Mouse (Mus musculus): ENCODE measurements around the gene Iqca.

The Iqca gene

GRCm38 (mm10) chr1:90060054-90060453 lies 93.1 kb downstream of the Iqca start:
- no peak for DNase-seq (ENCODE audit: low read depth, low spot score)

GRCm38 (mm10) chr1:90054991-90055390 lies 98.2 kb downstream of the Iqca start:
- no peak for DNase-seq (ENCODE audit: low read depth, low spot score)

GRCm38 (mm10) chr1:90051347-90051746 lies 101.9 kb downstream of the Iqca start:
- peak; percentile 58 for DNase-seq (ENCODE audit: low read depth, low spot score)

- DNase-seq (ENCODE audit: low read depth, low spot score) = no peak
Observed at GRCm38 (mm10) chr1:90050046-90050739, 103.0 kb downstream of the Iqca start.

- no peak for DNase-seq (ENCODE audit: low read depth, low spot score)
Observed at GRCm38 (mm10) chr1:90028305-90028704, 124.9 kb downstream of the Iqca start.

- DNase-seq (ENCODE audit: low read depth, low spot score) = no peak
Observed at GRCm38 (mm10) chr1:90026945-90027344, 126.3 kb downstream of the Iqca start.

- DNase-seq (ENCODE audit: low read depth, low spot score) = no peak
Observed at GRCm38 (mm10) chr1:90020336-90020735, 132.9 kb downstream of the Iqca start.

- DNase-seq (ENCODE audit: low read depth, low spot score) = no peak
Observed at GRCm38 (mm10) chr1:90018071-90018470, 135.1 kb downstream of the Iqca start.

- DNase-seq (ENCODE audit: low read depth, low spot score) = peak; percentile 85
Observed at GRCm38 (mm10) chr1:90014446-90014845, 138.8 kb downstream of the Iqca start, which contains the start of gene Asb18. Gene Asb18 (minus strand): TSS chr1:90014666.

GRCm38 (mm10) chr1:90013273-90013672 lies 139.9 kb downstream of the Iqca start:
- DNase-seq (ENCODE audit: low read depth, low spot score) = no peak

- no peak for DNase-seq (ENCODE audit: low read depth, low spot score)
Observed at GRCm38 (mm10) chr1:90012850-90013249, 140.4 kb downstream of the Iqca start.

- DNase-seq (ENCODE audit: low read depth, low spot score) = no peak
Observed at GRCm38 (mm10) chr1:90012168-90012567, 141.0 kb downstream of the Iqca start.

GRCm38 (mm10) chr1:90010077-90010476 lies 143.1 kb downstream of the Iqca start:
- no peak for DNase-seq (ENCODE audit: low read depth, low spot score)

GRCm38 (mm10) chr1:90009188-90009587 lies 144.0 kb downstream of the Iqca start:
- no peak for DNase-seq (ENCODE audit: low read depth, low spot score)

GRCm38 (mm10) chr1:90006666-90007065 lies 146.5 kb downstream of the Iqca start:
- DNase-seq (ENCODE audit: low read depth, low spot score) = no peak

GRCm38 (mm10) chr1:90000981-90001380 lies 152.2 kb downstream of the Iqca start:
- DNase-seq (ENCODE audit: low read depth, low spot score) = no peak

GRCm38 (mm10) chr1:89999858-90000257 lies 153.3 kb downstream of the Iqca start:
- DNase-seq (ENCODE audit: low read depth, low spot score) = no peak

GRCm38 (mm10) chr1:89998696-89999095 lies 154.5 kb downstream of the Iqca start:
- DNase-seq (ENCODE audit: low read depth, low spot score) = no peak

- DNase-seq (ENCODE audit: low read depth, low spot score) = peak; percentile 59
Observed at GRCm38 (mm10) chr1:89998076-89998475, 155.1 kb downstream of the Iqca start.

- DNase-seq (ENCODE audit: low read depth, low spot score) = no peak
Observed at GRCm38 (mm10) chr1:89992256-89992655, 160.9 kb downstream of the Iqca start.
